Mouse (Mus musculus) layer of hippocampus, adult 8-10 months (tissue): Measurements from ENCODE around the gene Slc13a1. TPM values are rescaled to one million over a fixed set of nuclear protein-coding genes. Genes with fewer than 3 reads are reported as not detected.
"Not testable (repeated sequence)": the region's sequence is repeated elsewhere in the genome, so short reads cannot be mapped to it uniquely, and the experiment has no call there.

Experiments
- DNase-seq, 2 experiments: peaks; one replicate each; pipeline ENCODE4 v3.0.0; 2022; ENCODE audit warnings: low spot score in 2 of 2
- total RNA-seq, 4 experiments: library from RNA; stranded (reverse); gene quantifications; 2 replicates each; pipeline ENCODE4 v1.2.4; 2022

Gene Slc13a1
- total RNA-seq: under 1 TPM; 0.20 to 0.59 (median 0.48) TPM

- no peak for DNase-seq
These were observed at the start of gene Slc13a1 for GRCm38 (mm10) chr6:24167734-24168327. TSS of gene Slc13a1 (minus strand) at chr6:24168092.

DNA sequence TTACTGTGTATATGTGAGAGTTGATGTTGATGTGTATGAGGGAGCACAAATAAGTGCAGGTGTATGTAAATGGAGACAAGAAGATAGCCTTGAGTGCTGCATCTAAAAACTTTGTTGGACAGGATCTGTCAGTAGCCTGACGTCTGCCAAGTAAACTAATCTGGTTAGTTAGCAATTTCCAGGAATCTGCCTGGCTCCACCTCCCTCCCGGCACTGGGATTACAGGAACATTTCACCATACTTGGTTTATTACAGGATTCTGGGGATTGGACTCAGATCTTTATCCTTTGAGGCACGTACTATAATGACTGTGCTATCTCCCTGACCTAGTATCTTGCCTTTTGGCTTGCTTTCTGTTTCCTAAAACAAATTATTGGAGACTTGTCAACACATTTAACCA lies 40.0 kb upstream of the Slc13a1 start:
- no peak for DNase-seq

- no peak for DNase-seq
These were observed 34.3 kb upstream of the Slc13a1 start for GRCm38 (mm10) chr6:24202226-24202625.

- DNase-seq: no peak
These were observed 33.0 kb upstream of the Slc13a1 start for GRCm38 (mm10) chr6:24200644-24201484.

GRCm38 (mm10) chr6:24197501-24198195 lies 29.8 kb upstream of the Slc13a1 start:
- not testable (repeated sequence) for DNase-seq

DNA sequence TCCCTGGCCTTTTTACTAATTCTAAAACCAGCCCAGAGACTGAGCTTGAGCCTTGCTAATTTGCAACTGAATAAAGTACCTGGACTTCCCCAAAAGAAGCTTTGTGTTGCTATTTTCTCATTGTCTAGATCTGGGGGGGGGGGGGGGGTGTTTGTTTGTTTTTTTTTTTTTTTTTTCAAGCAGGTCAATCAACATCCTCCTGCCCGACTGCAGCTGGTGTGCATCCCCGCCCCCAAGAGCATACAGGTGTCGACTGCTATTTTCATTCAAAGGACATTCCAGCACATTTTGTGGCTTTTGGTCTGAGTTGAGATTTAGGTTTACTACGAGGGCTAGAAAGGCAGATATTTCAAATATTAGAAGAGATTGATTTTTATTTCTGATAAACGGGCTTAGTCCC lies 28.5 kb upstream of the Slc13a1 start:
- DNase-seq: not testable (repeated sequence)

DNA sequence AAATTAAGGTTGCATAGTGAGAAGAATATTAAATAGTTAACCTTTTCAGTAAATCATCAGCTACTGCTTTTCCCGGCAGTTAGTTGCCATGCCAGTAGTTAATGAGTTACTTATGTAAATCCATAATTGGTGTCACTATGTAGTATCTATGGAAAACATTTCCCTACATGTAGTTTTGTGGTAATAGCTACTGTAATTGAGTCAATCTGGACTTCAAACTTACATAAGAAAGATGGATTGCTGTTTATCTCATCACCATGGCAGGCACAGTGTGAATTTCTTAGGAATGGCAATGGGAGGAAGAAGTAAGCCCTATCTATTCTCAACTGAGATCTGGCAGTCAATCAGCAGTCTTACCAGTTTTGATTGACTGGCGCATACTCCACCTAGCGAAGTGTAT lies 15.5 kb upstream of the Slc13a1 start:
- no peak for DNase-seq

DNA sequence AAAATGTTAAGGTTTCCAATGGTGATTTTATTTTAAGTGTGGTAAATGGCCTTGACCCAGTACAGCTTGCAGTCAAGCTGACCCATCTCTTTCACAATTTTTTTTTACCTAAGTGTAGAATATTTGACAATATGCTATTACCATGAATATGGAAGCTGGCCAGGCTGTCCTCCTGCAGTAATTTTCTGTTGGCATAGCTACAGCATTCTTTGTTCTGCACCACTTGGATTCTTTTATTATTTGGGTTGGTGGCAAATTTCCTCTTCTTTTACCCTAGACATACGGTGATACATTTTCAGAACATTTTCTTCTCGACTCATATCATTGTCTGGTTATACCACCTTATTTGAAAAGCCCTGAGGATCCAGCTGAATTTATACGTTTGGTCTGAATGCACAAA lies 7.5 kb upstream of the Slc13a1 start:
- peak in 1 of 2 experiments; percentile 7 for DNase-seq

GRCm38 (mm10) chr6:24173951-24174350 lies 6.1 kb upstream of the Slc13a1 start:
- DNase-seq: no peak

DNA sequence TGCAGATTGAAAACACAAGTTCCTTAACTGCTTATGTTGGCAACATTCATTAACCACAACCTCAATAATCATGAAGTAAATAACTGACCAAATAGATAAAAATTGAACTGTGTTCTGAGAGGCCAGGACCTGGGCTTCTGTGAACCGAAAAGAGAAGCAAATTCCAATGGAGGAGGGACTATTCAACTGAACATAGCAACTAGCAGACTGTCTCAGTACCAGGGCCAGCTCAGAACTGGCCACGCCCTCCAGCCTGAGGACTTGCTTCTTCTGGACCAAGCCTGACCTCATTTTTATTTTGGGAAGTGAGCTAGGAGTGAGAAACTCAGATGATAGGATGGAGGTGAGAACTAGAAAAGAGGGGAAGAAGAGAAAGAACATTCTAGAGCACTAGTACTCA lies 4.8 kb upstream of the Slc13a1 start:
- no peak for DNase-seq

DNA sequence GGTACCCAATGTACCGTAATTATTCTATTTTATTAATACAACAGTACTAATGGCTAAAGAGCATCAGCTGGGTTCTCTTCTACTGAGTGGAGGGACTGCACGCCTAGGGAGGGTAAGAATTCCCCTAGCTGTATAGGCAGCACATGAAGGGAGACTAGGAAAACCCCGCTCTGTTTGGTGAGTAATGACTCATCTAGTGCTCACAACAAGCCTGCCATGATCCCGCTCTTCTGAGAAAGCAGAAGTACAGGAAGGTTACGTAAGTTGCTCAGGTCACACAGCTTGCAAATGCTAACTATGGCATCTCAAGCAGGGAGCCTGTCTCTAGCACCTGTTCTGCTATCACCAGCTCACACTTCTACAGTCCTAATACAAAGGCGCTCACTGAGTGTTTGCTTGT lies 1.1 kb downstream of the Slc13a1 start:
- DNase-seq: no peak

- no peak for DNase-seq
These were observed 2.6 kb downstream of the Slc13a1 start for GRCm38 (mm10) chr6:24165249-24165648.

GRCm38 (mm10) chr6:24159795-24160194 lies 8.1 kb downstream of the Slc13a1 start:
- no peak for DNase-seq

GRCm38 (mm10) chr6:24154901-24155300 lies 13.0 kb downstream of the Slc13a1 start:
- DNase-seq: no peak

DNA sequence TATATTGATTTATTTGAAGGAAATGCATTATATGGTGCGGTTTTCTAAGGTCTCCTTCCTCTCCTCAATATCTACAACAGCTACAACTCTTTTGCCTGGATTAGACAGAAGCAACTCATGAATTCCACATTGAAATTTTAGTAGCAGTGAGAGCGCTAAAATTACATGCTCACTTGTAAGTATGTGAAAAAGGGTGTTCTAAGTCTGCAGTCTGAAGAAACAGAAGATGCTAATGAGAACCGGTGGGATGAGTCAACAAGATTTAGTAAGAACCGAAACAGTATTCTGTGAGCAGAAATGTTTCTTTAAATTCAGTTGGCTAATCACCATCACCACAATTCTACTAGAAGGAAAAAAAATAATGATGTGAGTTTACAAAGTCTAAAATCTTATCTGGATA lies 34.9 kb downstream of the Slc13a1 start:
- no peak for DNase-seq

DNA sequence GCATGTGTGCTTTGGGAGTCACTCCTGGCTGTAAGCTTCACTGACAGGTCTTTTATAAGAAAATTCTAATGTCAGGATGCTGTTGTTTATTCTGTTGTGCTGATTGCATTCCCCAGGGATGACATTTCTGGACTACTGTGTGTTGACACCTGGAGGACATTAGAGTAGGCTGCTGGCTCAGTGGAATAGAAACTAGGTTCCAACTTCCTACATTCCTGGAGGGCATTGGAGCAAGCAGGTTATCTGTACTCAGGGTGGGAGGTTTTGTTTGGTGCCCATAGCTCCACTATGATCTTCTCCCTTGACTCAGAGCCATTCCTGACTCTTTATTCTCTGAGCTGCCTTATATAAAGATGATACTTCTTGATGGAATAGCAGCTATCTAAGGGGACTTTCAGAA lies 45.3 kb downstream of the Slc13a1 start:
- DNase-seq: no peak

DNA sequence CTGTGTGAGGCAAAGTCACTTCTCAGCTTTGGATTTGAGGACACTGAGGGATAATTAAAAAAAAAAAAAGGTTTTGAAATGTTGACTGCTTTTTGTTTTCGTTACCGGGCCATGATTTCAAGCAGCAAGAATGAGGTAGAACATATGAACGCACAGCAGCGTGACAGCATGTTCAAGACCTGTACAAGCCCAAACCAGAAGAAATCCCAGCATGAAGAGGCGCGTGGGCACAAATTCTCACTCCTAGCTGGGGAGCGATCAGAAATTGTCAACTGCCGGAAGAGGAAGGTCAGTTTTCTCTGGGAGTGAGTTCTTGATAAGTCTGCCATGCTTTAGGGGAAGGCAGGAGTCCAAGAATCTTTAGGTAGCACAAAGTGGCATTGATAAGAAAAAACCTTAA lies 56.3 kb downstream of the Slc13a1 start:
- DNase-seq: no peak

DNA sequence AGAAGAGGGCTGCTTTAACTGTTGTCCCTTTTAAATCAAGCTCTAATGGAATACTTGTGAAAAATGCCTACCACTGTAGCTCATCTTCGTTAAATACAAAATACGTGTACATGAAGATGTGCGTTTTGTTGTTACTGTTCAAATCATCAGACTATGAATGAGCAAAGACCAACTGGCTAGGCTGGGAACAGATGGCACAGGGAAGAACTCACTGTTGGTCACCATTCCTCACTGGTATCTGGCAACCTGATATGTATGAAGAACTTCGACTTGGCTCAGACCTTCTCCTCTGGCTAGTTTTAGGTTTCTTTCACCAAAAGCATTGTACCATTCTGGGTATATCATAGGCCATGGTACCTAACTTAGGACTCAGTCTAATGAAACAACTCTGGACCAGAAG lies 59.4 kb downstream of the Slc13a1 start:
- no peak for DNase-seq

DNA sequence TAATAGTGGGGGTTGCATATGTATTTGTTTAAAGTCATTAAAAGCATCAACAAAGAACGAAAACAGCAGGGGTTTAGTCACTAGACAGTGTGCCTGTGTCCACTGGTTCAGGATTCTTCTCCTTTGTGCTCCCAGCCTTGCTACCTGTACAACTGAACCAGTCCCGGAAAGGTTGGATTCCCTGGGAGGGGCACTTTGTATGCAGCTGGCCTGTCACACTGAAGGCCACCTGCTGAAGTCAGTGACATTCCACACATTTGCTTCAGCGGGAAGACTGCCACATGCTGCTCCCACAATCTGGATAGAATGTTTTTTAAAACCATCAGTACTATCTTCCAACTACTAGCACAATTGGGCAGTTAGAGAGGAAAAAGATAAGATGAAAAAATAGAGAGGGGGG lies 61.7 kb downstream of the Slc13a1 start:
- no peak for DNase-seq

- no peak for DNase-seq
These were observed 62.2 kb downstream of the Slc13a1 start for GRCm38 (mm10) chr6:24105681-24106080.

DNA sequence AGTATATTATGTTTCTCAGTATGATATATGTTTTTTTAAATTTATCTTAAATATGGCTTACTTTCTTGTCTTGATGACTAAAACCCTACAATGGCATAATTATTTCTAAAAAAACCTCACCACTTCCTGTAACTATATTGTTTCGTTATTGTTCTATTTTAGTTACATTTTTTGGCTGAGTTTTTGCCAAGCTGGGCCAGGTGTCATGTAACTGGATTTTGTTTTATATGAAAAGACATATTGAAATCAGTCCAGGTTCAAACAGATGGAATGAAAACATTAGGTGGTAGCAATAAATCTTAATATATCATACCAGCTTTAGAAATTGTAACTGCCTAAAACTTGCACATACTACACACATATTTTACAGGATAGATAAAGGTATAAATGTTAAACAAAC lies 66.6 kb downstream of the Slc13a1 start:
- DNase-seq: no peak

- no peak for DNase-seq
These were observed 67.2 kb downstream of the Slc13a1 start for GRCm38 (mm10) chr6:24100705-24101104.
